Mouse (Mus musculus): ENCODE measurements at regions not wholly inside any gene's neighbourhood (a gene's known extent, or its start where the extent isn't known, plus 50 kb on each side); places are given as distances from the start of the nearest gene placed in this dataset.

DNA sequence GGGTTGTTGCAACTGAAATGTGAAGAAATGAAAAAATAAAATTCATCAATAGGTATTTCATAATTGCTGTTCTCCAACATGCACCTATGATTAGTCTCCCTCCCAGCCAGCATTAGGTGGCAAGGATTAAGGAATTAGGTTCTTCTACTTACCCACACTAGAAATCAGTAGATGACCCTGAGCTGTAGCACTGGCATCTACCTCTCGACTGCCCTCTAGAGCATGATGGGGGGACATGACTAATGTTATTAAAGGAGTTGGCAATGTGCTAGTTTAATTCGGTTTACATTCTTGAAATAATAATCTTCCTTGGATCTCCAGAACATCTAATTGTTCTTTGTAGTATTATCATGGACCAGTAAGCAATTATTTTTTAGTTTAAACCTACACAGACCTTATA, 370.9 kb downstream of the Dcdc2c start:
- DNase-seq (ENCODE audit: low spot score): no peak

DNA sequence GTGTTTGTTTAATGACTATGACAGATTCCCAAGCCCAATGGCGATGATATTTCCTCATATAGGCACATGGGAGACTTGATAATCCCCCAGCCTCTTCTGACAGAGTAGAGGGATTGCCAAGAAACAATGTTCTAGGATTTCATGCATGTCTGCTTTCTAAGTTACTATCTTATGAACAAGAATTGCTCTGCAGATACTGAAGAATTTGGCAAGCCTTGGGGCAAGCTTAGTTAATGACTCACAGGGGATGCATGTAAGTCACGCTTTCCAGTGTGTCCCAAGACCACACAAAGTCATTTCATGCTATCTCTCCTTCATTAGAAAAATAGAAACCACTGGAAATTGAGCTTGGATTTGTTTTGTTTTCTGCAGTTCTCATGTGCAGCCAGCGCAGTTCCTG, 376.2 kb downstream of the Dcdc2c start:
- DNase-seq (ENCODE audit: low spot score): no peak

DNA sequence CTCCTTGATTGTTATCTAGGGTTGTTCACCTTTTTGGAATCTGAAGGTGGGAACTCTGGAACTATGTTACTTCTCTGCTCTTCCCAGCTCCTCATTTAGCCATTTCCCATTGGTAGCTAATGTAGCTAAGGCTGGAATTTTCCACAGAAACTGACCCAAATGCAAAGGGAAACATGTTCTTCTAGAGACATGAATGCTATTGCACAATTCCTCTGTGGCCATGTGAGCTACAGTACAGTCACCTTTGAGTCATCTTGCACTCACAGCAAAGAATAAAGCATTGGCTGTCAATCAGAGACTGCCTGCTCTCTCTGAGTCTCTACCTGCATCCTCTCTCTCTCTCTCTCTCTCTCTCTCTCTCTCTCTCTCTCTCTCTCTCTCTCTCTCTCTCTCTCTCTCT, 378.1 kb downstream of the Dcdc2c start:
- DNase-seq (ENCODE audit: low spot score): no peak

DNA sequence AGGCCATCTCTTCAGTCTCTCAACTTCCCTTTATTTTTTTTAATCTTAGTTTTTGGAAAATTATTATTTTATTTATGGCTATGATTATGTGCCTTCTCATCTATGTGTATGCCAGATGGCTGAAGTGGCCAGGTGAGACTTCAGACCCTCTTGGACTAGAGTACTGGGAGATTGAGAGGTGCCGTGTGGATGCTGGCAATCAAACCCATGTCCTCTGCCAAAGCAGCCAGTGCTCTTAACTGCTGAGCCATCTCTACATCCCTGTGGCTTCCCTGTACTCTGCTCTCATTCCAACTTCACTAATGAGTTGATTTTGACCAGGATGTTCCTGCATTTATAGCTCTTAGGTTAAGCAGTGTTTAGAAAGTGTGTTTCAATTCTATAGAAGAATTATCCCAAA, 393.4 kb downstream of the Dcdc2c start:
- DNase-seq (ENCODE audit: low spot score): no peak

DNA sequence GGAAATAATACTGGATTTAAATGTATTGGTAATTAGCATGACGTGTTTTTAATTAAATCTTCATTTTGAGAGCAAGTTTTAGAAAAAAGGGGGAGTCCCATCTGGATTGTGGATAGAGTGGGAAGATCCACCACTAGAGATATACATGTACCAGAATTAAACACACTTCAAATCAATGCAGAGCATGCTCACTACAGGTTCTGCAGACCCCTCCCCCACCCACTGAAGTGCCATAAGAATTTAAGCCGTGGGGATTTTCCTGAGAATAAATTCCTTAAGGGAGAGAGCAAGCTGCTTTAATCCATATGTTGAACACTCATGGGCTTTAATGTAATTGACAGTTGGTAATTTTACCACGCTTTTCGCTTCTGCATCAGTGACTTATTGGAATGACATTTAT, 401.4 kb downstream of the Dcdc2c start:
- no peak for DNase-seq (ENCODE audit: low spot score)

DNA sequence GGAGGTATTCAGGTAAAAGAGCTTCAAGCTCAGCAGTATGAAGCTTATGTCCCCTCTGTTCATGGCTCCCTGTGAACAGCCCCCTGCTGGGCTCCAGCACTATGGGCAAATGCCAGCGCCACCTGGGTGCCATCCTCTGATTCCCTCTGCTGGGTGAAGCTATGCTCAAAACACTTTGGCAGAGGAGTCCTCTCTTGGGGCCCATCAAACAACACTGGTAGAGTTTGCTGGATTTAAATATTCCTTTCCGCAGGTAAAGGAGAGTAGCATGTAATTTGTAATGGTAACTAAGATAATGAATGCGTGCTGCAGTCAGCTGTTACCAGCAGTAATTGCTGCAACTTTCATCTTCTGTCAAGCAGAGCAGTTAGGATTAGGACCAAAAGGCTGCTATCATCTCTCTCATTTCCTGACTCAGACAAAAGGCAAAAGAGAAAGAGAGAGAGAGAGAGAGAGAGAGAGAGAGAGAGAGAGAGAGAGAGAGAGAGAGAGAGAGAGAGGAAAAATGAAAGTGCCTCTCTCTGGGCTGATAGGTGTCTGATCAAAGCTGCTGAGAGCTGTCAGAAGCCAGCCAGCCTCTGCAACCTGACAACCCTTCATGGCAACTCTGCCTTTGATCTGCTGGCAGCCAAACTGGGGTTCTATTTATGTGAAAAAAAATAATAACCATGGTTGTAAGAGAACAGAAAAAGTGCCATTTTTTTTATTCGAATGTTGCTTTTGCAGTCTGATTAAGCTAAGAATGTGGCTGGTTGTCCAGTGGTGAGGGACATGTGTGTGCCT, 416.2 kb downstream of the Dcdc2c start:
- no peak for DNase-seq (ENCODE audit: low spot score)

DNA sequence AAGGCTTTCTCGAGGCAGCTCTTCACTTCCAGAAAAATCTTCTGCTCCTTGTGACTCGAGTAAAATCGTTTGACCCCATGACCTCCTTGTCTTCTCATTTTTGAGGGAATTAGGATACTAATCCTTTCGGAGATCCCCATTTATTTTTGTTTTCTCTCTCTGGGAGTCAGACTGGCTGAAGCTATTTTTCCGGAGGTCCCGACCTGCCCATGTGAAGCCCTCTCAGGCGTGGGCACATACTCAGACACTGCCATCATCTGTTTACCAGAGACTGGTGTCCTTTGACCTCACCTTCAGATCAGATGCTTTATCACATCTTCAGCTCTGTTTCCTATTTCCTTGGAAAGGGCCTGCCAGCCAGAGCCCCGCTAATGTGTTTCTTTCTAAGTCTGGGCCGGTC, 429.4 kb downstream of the Dcdc2c start:
- DNase-seq (ENCODE audit: low spot score): no peak

DNA sequence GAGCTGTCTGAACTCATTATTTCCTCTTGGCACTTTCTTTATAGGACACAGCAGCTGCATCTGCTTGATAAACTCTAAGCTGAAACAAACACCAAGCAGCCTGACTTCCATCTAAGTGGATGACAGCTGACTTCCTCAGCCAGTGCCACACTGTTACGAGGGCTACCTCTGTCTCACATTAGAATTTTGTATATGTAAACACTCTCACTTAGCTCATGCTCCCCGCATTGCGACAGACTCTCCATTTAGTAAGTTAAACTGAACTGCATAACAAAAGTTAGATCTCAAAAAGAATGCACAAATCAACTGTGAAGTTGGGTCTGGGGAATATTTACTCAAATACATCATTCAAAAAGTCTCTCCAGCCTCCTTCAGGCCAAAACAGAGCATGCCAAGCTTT, 432.1 kb downstream of the Dcdc2c start:
- DNase-seq (ENCODE audit: low spot score): no peak

DNA sequence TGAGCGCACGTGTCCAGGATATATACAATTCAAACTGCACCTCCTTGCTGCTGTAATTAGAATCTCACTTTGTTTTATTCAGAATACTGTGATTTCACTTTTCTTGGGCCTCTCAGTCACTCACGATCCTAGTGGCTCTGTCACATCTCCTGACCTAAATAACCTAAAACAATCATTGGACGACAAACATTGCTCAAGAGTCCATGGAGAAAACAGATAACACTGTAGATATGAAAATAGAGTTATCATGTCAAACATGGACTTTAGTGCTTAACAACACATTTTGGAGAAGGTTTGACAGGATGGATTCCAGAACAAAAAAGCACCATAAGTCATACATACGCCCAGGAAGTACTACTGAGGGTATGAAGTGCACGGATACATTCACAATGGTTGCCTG, 461.5 kb downstream of the Dcdc2c start:
- DNase-seq (ENCODE audit: low spot score): no peak

DNA sequence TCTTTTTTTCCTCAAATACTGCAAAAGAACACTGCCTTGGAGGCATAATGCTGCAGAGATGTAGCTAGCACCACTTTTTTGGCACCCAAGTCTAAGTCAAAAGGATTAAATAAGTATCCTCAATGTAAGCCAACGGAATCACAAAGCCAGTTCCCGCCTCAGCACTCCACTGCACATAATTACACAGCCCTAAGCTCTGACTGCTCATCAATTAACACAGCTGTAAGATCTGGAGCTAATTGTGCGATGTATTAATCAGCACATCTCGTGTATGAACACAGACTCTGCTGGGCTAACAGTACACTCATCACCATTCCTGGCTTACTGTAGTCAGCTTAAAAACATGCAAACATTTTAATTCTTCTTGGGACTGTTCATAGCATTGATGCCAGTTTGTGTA, 466.7 kb downstream of the Dcdc2c start:
- DNase-seq (ENCODE audit: low spot score): no peak

DNA sequence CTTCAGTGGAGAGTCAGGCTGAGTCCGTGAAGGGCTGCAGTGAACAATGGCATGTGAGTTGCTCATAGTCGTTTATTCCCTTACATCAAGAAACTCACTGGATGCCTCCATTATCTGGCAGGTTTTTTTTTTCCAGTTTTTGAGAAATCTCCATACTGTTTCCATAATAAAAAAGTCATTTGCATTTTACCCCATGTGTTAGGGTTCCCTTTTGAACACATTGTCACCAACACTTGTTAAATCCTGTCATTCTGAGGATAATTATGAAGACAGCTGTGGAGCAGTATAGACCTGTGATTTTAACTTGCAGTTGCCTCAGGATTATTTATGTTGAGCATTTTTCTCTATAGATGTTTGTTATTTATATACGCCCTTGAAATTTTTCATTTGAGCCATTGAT, 475.6 kb downstream of the Dcdc2c start:
- no peak for DNase-seq (ENCODE audit: low spot score)

DNA sequence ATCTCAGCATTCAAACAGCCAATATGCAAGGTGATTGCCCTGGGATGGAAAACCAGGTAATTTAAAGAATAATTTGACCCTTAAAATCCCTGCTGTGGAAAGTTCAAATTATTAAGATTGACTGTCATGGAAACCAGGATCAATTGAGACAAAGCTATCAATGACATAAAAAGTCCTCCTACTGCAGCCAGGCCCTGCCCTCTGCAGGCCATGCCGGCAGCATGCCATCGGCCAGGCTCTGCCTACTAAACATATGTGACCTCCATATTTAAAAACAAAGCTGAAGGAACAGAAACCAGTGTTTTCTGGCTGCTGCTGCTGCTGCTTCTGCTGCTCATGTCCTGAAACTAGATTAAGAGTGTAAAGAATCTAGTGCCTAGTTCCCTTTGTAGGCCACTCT, 483.6 kb downstream of the Dcdc2c start:
- no peak for DNase-seq (ENCODE audit: low spot score)

DNA sequence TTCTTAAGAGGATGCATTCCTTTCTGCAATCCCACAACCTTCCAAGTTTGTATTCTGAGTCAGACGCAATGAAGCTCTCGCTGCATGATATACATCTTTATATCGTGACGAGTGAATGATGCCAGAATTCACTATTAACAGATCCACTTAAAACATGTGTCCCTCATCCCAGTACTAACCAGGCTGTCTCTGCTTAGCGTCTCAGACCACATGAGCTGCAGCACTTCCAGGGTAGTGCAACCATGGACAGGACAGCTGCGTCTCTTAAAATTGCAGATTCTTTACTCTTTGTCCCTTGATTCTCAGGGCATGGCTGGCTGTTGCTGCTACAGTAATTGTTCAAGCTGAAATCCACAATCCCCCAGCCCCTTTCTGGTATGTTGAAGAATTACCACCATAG, 491.9 kb downstream of the Dcdc2c start:
- DNase-seq (ENCODE audit: low spot score): no peak

DNA sequence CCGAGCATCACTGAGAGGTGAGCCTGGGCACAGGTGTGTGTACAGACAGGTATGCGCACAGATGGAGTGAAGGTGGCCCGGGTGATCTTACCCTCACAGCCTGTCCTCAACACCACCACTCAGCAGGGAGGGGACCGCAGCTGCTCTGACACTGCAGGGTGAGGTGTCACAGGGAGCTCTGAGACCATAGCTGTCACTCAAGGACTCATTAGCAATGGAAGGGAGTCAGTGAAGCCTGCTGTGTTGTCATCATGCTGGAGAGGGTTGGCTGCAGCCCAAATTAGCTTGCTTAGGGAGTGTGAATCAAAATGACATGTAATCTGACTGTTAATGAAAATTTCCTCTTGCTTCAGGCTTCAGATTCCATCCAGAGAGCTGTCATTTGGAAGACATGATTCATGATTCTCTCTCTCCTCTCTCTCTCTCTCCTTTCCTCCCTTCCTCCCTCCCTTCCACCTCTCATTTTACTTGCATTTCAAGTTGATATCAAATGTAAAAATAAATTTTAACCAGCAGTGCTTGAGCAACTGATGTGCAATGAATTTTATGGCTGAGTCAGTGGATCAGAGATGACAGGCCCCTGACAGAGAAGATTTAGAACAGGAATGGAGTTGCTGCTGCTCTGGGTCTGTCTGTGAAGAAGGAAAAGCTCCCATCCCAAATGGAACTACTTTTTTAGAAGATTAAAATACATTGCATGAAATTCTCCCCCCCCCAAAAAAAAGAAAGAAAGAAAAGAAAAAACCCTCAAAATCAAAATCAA, 496.5 kb downstream of the Dcdc2c start:
- no peak for DNase-seq (ENCODE audit: low spot score)

DNA sequence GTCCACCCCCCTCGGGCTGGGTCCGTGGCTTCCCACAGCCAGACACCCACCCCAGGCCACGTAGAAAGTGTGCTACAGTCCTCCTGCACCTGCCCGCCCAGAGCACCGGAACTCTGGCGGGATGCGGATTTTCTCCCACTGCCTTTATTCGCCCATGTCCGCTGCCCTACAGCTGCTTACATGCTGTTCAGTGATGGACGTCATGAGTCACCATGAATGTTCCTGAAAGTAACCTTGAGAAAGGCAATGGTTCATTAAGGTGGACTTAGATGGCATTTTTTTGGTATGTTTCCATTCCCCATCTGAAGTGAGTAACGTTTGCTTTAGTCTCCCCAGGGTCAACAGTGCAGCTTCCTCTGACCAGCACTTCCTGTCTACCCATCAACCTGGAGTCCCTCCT, 497.8 kb downstream of the Dcdc2c start:
- DNase-seq (ENCODE audit: low spot score): no peak

DNA sequence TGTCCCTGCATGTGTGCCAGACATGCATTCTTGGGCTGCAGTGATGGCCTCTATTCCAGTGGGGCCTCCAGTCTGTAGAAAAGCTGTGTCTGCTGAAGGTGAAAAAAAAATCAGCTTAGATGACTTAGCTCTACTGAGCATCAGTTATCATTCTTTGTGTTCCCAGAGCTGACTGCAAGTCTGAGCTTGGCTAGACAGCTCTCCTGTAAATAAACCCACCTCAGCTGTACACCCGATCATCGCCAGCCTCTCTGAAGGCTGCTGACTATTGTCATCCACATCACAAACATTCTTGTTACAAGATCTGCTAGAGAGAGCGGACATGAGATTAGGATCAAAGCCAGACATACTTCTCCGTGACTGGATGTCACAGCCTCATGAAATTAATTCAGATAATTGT, 504.2 kb downstream of the Dcdc2c start:
- DNase-seq (ENCODE audit: low spot score): no peak

DNA sequence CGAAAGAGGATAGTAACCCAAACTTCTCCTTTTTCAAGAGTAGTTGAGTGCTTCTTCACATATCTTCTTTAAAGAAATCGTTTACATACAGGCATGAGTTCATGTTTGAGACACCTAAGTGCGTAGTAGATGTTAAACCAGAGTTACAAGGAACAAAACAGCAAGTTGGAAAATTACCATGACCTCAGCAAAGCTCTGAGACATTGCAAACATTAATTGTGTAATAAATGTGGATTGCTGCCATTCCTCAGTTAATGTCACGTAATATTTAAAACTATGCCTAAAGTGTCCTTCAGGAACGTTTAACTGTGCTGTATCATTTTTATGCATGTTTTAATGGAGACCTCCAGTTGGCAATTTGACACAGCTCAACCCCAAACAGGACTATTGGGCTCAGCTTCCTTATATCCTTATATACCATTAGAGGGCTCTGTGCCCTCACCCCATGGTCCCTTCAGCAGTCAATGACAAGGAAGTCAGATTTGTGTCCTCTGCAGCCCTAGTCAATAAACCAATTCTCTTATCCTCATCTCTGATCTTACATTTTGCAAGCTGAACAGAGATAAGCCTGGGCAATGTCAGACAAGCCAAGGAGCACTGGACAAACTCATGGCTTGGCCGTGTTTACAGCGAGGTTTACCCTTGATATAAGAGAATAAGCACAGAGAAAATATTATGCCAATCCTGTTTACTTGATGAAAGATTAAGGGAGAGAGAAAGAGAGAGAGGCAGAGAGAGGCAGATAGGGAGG, 513.9 kb downstream of the Dcdc2c start:
- DNase-seq (ENCODE audit: low spot score): no peak

DNA sequence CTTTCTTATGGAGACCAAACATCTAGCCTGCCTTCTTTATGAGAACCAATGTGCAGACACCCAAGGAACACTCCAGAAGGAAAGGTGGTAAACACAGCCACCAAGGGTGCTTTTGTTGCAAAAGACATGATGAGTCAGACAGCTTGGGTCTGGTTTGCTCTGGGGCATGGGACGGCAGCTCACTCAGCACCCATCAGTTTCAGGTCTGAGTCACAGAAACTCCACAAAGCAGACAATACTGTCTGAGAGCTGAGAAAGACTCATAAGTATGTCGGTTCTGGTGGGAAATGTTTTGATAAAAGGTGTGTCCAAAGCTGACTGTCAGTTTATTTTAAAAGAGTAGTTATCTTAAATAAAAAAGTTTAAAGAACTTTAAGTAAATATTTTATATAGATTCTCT, 553.0 kb downstream of the Dcdc2c start:
- DNase-seq (ENCODE audit: low spot score): no peak

DNA sequence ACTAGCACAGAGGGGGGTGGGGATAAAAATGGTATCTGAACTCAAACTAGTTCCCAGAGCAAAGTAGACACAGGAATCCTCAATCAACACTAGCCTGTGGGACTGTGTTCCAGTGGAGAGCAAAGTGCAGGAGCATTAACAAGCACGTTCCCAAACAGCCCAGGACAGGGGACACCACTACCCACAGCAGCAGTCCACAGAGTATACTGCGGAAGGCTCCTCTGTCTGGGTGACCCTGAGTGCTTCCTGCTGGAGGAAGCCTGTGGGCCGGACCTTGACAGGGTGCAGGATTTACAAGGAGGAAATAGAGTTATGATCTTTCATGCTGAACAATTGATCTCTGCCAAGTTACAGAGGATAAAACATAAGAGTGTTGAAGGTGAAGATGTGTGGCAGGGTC, 560.0 kb downstream of the Dcdc2c start:
- no peak for DNase-seq (ENCODE audit: low spot score)

DNA sequence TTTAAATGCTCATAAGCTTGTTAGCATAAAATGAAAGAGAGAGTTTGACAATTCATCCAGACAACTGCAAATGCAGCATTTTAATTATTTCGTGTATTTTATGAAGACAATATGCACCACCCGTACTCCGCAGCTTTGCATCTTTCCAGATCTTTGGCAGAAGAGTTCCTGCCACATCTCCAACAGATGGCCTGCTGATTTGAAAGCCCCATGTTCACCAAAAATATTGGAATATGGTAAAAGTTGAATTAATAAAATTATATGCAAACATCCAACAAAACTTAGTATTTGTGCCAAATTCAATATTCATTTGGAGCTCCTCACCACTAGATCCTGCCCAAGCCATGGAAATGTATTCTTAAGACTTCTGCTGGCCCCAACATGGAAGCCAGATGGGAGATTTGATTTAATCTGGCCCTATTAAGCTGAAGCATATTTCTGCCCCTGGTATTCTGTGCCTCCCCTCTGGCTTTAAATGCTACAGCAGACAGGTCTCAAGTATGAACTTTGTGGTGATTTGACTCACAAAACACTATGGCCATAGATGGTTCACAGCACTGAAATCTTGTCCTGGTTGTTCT, 567.8 kb downstream of the Dcdc2c start:
- DNase-seq (ENCODE audit: low spot score): no peak

DNA sequence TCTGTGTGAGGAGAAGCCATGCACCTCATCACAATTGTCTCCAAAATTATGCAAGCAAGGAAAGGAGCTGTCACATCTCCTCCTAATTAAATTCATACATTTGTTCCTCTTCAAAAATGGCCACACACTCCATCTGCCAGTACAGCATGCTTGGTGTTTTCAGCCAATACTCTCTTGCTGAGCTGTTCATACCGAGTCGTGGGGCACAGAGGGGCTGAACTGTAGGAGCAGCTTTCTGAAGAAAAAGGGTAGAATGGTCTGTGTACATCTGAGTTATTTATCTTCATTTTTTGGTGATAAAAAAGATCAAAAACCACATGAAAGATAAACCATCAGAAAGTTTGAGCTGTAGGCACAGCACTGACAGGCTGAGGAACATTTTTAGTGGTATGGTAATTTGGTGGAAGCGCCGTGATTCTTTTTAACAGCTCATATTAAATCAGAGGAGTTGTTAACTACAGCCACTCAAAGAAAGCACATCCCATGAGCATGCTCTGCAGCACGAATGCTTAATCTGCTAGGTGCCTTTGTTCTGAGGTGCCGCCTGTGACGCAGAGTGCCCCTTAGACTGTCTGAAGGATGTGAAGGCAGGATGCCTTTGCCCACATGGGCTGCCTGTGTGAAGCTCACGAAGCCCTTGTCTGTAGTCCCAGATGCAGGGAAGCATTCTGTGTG, 573.8 kb downstream of the Dcdc2c start:
- no peak for DNase-seq (ENCODE audit: low spot score)
